Mouse (Mus musculus) thymus, adult 2 months (tissue): ENCODE data around the gene Ggt5. TPM values are rescaled to one million over a fixed set of nuclear protein-coding genes. Genes with fewer than 3 reads are reported as not detected.
"Not testable (repeated sequence)": the region's sequence is repeated elsewhere in the genome, so short reads cannot be mapped to it uniquely, and the experiment has no call there.

Experiments used
- DNase-seq: peaks from one replicate; pipeline ENCODE4 v3.0.0; 2021
- H3K27ac ChIP-seq: fragments of 200-500 bp; 2 replicates; pipeline ENCODE4 v1.5.1; 2012; ENCODE audit warnings: low read length, control low read depth; ENCODE audit not compliant: control insufficient read depth, insufficient read depth
- H3K27me3 ChIP-seq: fragments of 200-500 bp; 2 replicates; pipeline ENCODE4 v1.6.1; 2012; ENCODE audit warnings: mild to moderate bottlenecking, low read length, moderate library complexity, mixed read lengths; ENCODE audit not compliant: control insufficient read depth, insufficient read depth
- H3K36me3 ChIP-seq: fragments of 200-500 bp; 2 replicates; pipeline ENCODE4 v1.6.1; 2012; ENCODE audit warnings: mild to moderate bottlenecking, low read length, moderate library complexity; ENCODE audit not compliant: control insufficient read depth, insufficient read depth
- H3K4me1 ChIP-seq: fragments of 200-500 bp; replicated peaks from 2 replicates; pipeline ENCODE4 v1.6.1; 2012; ENCODE audit warnings: low read length; ENCODE audit not compliant: control insufficient read depth, insufficient read depth
- H3K4me3 ChIP-seq: fragments of 200-500 bp; 2 replicates; pipeline ENCODE4 v1.5.1; 2012; ENCODE audit warnings: mild to moderate bottlenecking, low read length, control low read depth, moderate library complexity; ENCODE audit not compliant: control insufficient read depth, insufficient read depth
- CTCF ChIP-seq: fragments of 200-500 bp; IDR thresholded peaks from 2 replicates; pipeline ENCODE4 v1.5.1; 2012; ENCODE audit warnings: mild to moderate bottlenecking, control low read depth, low read length, moderate library complexity, borderline replicate concordance; ENCODE audit not compliant: control insufficient read depth, poor library complexity, insufficient read depth; ENCODE audit errors: extremely low read depth
- POLR2A ChIP-seq: fragments of 200-500 bp; IDR thresholded peaks from 2 replicates; pipeline ENCODE4 v1.6.1; 2012; ENCODE audit warnings: mild to moderate bottlenecking, low read length, control low read depth, moderate library complexity; ENCODE audit not compliant: control insufficient read depth, poor library complexity, insufficient read depth; ENCODE audit errors: extremely low read depth
- WGBS: fragments of 180-500 bp; shearing (Covaris S2); methylation state at CpG from one replicate; pipeline ENCODE4 v1.1.7; 2018; 5-methylcytosine and 5-hydroxymethylcytosine counted together
- polyA plus RNA-seq: library from polyadenylated mRNA; depleted of rRNA; stranded (reverse); fragments of >200 nt; gene quantifications from 2 replicates; pipeline ENCODE4 v1.2.3, GENCODE M21; 2012

Ggt5 gene
- polyA plus RNA-seq, 1 experiment, result 73.6 TPM

DNA sequence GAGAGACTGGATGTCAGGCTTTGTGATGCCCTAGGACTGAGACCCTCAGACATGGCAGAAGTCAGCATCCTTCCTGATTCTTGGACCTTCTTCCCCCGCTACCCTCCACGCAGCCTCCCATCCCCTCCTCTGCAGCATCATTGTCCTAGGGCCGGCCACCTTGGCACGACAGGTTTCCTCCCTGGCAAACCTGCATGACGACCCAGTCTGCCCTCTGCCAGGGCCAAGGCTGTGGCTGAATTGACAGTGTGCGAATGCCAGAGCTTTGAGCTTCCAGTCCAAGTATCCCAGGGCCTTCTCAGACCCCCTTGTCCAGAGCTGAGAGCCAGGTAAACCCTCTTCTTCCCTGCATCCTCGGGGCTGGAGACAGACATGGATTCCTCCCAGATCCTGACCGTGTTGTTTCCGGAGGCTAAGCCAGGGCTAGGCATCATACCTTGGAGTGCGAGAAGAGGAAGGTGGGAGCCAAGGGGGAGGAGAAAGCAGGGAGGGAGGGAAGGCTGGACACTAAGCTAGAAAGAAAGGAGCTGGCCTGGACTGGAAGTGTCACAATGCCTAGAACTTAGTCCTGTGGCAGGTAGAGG is 28.0 kb upstream of the Ggt5 start, which contains the start of gene Ggt1:
TSS of gene Ggt1 (plus strand) at position 534 of the 584 bp plus-strand sequence.
- no peak for DNase-seq
- Histone ChIP-seq H3K4me1 (peaks cover 38% of the 10 kb centered on the region), H3K27me3 (peaks cover 17% of the 10 kb centered on the region), H3K36me3 (no peaks in the 10 kb centered on the region), H3K27ac (no peak within 1 kb of the TSS), H3K4me3 (no peak within 1 kb of the TSS)
- TF ChIP-seq POLR2A, result no peak
- TF ChIP-seq CTCF, result no peak
- 91% methylated on average over 10 of the region's 10 CpGs for WGBS

DNA sequence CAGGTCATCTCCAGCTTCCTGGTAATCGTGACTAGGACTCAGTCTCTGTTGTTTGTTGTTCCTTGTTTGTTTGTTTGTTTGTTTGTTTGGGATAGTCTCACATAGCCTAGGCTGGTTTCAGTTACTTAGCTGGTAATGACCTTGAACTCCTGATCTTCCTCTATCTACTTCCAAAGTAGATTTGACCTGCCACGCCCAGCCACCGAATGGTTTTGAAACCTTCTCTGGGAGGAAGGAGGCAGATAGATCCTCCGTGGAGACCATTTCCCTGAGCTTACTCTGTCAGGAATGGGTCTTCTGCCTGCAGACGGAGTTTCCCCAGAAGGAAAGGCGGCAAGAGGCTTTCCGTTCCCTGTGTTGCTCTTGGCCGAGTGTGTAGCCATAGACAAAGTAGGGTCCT is 26.5 kb upstream of the Ggt5 start:
- no peak for DNase-seq
- Histone ChIP-seq H3K36me3 (no peaks in the 10 kb centered on the region), H3K4me3 (no peak overlapping the region), H3K4me1 (peaks cover 41% of the 10 kb centered on the region), H3K27ac (no peak overlapping the region), H3K27me3 (peaks cover 17% of the 10 kb centered on the region)
- WGBS, result 97% methylated on average over 8 of the region's 8 CpGs
- TF ChIP-seq CTCF (no peak), POLR2A (no peak)

DNA sequence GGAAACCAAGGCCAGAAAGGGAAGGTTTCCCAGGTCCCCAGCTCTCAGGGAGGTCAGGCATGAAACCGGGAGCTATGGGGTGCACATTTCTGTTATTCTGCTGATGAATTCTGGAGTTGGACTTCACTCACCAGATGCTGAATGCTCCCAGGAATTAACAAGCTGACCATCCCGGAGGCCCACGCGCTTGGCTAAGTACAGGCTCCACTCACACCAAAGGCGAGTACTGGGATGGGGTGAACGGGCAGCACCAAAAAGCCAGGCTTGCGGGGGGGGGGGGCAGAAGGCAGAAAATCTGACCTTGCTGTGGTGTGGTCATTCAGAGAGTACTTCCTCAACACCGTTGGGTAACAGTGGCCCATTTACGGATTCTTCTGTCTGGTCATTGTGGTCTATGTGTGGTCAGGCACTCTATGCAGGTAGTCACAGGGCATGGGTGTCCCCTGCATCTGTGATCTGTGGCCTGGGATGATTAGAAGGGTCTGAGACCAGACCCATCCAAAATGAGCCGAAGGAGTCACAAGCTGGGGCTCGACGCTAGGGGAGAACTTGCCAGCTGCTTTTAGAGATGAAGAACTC is 24.4 kb upstream of the Ggt5 start:
- Histone ChIP-seq H3K4me3 (no peak overlapping the region), H3K4me1 (peaks cover 36% of the 10 kb centered on the region), H3K27ac (peak overlapping the region; percentile 75), H3K27me3 (peaks cover 9% of the 10 kb centered on the region), H3K36me3 (no peaks in the 10 kb centered on the region)
- DNase-seq, result no peak
- TF ChIP-seq CTCF (no peak), POLR2A (no peak)
- WGBS, result 45% methylated on average over 12 of the region's 12 CpGs

DNA sequence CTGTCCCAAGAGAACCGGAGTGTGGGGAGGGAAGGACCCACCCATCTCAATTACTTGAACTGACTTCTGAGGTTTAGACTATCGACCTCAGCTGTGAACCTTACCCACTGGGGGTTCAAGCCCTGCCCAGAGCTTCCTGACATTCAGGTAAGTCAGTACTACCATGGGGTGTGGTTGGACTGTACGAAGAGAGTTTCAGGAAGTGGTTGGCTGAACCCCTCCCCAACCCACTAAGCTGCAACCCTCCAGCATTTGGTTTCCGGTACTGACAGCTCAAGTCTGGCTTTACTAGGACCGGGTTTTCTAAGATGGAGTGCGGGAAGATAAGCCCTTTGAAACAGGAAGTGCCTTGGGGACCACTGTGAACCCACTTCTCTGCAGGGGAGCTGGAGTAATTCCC is 23.7 kb upstream of the Ggt5 start:
- H3K27ac ChIP-seq, result peak overlapping the region; percentile 76
- DNase-seq, result peak; percentile 77
- TF ChIP-seq POLR2A (0 out of 2 replicates have a peak, but pooled peaks have one; percentile 14), CTCF (no peak)
- peaks cover 5% of the 10 kb centered on the region; the same call in 1 of the 2 replicates for H3K27me3 ChIP-seq
- under 1% methylated on average over 6 of the region's 6 CpGs for whole genome bisulfite sequencing
- H3K4me1 ChIP-seq, result peaks cover 30% of the 10 kb centered on the region
- H3K36me3 ChIP-seq, result no peaks in the 10 kb centered on the region
- H3K4me3 ChIP-seq, result no peak overlapping the region

DNA sequence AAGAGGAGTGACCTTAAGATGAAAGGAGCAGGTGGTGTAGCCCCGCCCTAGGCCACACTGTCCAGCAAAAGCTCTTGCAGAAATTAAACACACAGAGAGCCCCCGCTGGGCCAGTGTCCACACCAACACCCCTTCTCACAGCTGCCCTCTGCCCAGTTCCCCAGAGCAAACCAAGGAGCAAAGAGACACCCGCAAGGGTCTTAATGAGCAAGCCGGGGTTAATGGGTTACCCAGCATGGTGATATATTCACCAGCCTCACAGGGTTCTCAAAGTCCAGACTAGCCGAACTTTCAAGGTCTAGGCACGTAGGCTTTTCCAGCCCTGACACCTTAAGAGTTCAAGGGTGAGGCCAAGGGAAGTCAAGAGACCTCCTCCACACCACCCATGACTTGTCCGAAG is 23.2 kb upstream of the Ggt5 start:
- DNase-seq, result no peak
- H3K4me1 ChIP-seq, result peaks cover 30% of the 10 kb centered on the region
- H3K36me3 ChIP-seq, result no peaks in the 10 kb centered on the region
- H3K27ac ChIP-seq, result peak overlapping the region; percentile 76
- WGBS, result 21% methylated on average over 7 of the region's 7 CpGs
- H3K27me3 ChIP-seq, result peaks cover under 1% of the 10 kb centered on the region; the same call in 1 of the 2 replicates
- no peak overlapping the region for H3K4me3 ChIP-seq
- no peak for TF ChIP-seq CTCF

DNA sequence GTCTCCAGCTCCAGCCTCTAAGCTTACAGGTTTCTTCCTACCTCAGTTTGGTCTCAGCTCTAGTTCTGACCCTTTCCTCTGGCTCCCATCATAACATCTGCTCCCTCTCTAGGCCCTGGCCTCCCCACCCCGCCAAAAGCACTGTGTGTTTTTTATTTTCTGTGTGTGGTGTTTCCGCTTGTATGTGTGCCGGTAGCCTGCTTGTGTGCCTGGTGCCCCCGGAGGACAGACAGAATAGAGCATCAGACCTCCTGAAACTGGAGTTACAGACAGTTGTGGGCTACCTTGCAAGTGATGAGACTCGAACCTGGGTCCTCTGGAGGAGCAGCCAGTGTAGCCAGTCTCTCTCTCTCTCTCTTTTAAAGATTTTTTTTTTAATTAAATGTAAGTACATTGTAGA is 22.8 kb upstream of the Ggt5 start:
- no peak overlapping the region for H3K4me3 ChIP-seq
- no peaks in the 10 kb centered on the region; the same call in 1 of the 2 replicates for H3K27me3 ChIP-seq
- H3K4me1 ChIP-seq, result peaks cover 30% of the 10 kb centered on the region
- 46% methylated on average over 5 of the region's 5 CpGs for WGBS
- DNase-seq, result no peak
- TF ChIP-seq CTCF, result no peak
- TF ChIP-seq POLR2A, result no peak
- H3K27ac ChIP-seq, result peak overlapping the region; percentile 76
- H3K36me3 ChIP-seq, result no peaks in the 10 kb centered on the region

DNA sequence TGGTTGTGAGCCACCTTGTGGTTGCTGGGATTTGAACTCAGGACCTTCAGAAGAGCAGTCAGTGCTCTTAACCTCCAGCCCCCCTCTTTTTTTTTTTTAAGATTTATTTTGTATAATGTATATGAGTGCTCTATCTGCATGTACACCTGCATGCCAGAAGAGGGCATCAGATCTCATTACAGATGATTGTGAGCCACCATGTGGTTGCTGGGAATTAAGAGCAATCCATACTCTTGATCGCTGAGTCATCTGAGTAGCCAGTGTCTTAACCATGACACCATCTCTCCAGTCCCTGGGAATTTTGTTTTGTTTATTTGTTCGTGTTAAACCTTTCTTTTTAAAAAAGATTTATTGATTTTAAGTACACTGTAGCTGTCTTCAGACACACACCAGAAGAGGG is 22.4 kb upstream of the Ggt5 start:
- H3K27ac ChIP-seq, H3K4me3 ChIP-seq, H3K27me3 ChIP-seq, DNase-seq, H3K36me3 ChIP-seq: not testable (repeated sequence)
- WGBS, result 95% methylated on average over 2 of the region's 2 CpGs
- peaks cover 30% of the 10 kb centered on the region for H3K4me1 ChIP-seq
